ENCODE assay signal across 24 mouse cellular contexts in the genomic region with DNA sequence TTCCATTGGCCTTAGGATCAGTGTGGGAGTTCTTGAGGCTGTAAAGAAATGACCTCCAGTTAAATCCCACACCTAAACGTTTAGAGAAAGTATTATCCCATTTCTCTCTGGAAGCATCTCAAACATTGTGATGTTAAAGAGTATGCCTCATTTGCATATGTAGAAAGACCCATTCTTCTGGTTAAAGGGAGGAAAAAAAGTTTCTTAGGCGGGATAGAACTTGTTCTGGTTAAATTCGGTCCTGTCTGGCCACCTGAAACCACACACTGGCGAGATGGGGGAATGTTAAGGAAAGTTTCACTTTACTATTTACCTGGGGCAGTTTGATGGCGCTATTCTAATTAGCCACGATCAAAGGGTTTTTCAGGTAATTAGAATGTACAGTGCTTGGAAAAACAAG. TPM values are rescaled to one million over a fixed set of nuclear protein-coding genes. Genes with fewer than 3 reads are reported as not detected.
DNase-seq lines count a peak whose midpoint lies in the region; ATAC-seq and TF ChIP-seq lines count a peak whose summit lies in the region.
"Had no signal": no experiment of that assay in that cellular context is flagged by ENCODE, and none has a peak within 500 bp of the region (broad histone marks: within the 10 kb centered on the region; RNA-seq: fewer than 3 reads in every experiment).

No protein-coding gene starts in this region.

- no peak overlapping the region for H3K27ac ChIP-seq in midbrain, embryonic 11.5 days (ENCODE audit: low read depth, low read length)
- no peak overlapping the region for H3K27ac ChIP-seq in midbrain, embryonic 13.5 days
- peak overlapping the region; percentile 4; the same call in 1 of the 2 replicates for H3K27ac ChIP-seq in limb, embryonic 15.5 days
- no peak overlapping the region for H3K27ac ChIP-seq in forebrain, postnatal 0 days (ENCODE audit: low read depth, low read length)
- H3K27ac ChIP-seq: embryonic facial prominence, embryonic 12.5 days; forebrain, embryonic 10.5 days; forebrain, embryonic 13.5 days; gastrocnemius, adult 2 months; hindbrain, embryonic 12.5 days; hindbrain, embryonic 15.5 days had no signal

- no peaks in the 10 kb centered on the region for H3K9me3 ChIP-seq in midbrain, embryonic 11.5 days (ENCODE audit: control insufficient read depth, low read length)
- no peaks in the 10 kb centered on the region for H3K9me3 ChIP-seq in midbrain, embryonic 13.5 days
- no peaks in the 10 kb centered on the region for H3K9me3 ChIP-seq in limb, embryonic 15.5 days
- H3K9me3 ChIP-seq in forebrain, postnatal 0 days (ENCODE audit: low read length): no peaks in the 10 kb centered on the region
- H3K9me3 ChIP-seq: embryonic facial prominence, embryonic 12.5 days; forebrain, embryonic 10.5 days; forebrain, embryonic 13.5 days; hindbrain, embryonic 12.5 days; hindbrain, embryonic 15.5 days had no signal

- WGBS in midbrain, embryonic 11.5 days: 32% methylated on average over 6 of the region's 6 CpGs
- 32% methylated on average over 6 of the region's 6 CpGs for WGBS in midbrain, embryonic 13.5 days
- WGBS in limb, embryonic 15.5 days: 21% methylated on average over 6 of the region's 6 CpGs
- WGBS in forebrain, postnatal 0 days: 18% methylated on average over 6 of the region's 6 CpGs

- H3K4me3 ChIP-seq in midbrain, embryonic 11.5 days (ENCODE audit: low read depth, low read length): no peak overlapping the region
- no peak overlapping the region for H3K4me3 ChIP-seq in midbrain, embryonic 13.5 days (replicated peaks)
- no peak overlapping the region for H3K4me3 ChIP-seq in limb, embryonic 15.5 days
- no peak overlapping the region for H3K4me3 ChIP-seq in forebrain, postnatal 0 days (ENCODE audit: low read depth, low read length)
- H3K4me3 ChIP-seq: embryonic facial prominence, embryonic 12.5 days; forebrain, embryonic 10.5 days; forebrain, embryonic 13.5 days; gastrocnemius, adult 2 months; hindbrain, embryonic 12.5 days; hindbrain, embryonic 15.5 days had no signal

- H3K4me2 ChIP-seq in midbrain, embryonic 11.5 days: no peak overlapping the region
- H3K4me2 ChIP-seq in midbrain, embryonic 13.5 days (replicated peaks): no peak overlapping the region
- no peak overlapping the region for H3K4me2 ChIP-seq in limb, embryonic 15.5 days
- H3K4me2 ChIP-seq in forebrain, postnatal 0 days (ENCODE audit: low read depth): no peak overlapping the region
- H3K4me2 ChIP-seq: embryonic facial prominence, embryonic 12.5 days; forebrain, embryonic 13.5 days; heart, embryonic 11.5 days; hindbrain, embryonic 12.5 days; hindbrain, embryonic 15.5 days had no signal

- H3K9ac ChIP-seq in midbrain, embryonic 11.5 days (ENCODE audit: low read length): no peak overlapping the region
- no peak overlapping the region for H3K9ac ChIP-seq in midbrain, embryonic 13.5 days (replicated peaks)
- H3K9ac ChIP-seq in limb, embryonic 15.5 days: no peak overlapping the region
- H3K9ac ChIP-seq in forebrain, postnatal 0 days: no peak overlapping the region
- H3K9ac ChIP-seq: embryonic facial prominence, embryonic 12.5 days; forebrain, embryonic 13.5 days; hindbrain, embryonic 12.5 days; hindbrain, embryonic 15.5 days had no signal

- no peaks in the 10 kb centered on the region for H3K36me3 ChIP-seq in midbrain, embryonic 11.5 days (ENCODE audit: control insufficient read depth, insufficient read depth, low read length)
- no peaks in the 10 kb centered on the region for H3K36me3 ChIP-seq in midbrain, embryonic 13.5 days
- H3K36me3 ChIP-seq in limb, embryonic 15.5 days: no peaks in the 10 kb centered on the region
- no peaks in the 10 kb centered on the region for H3K36me3 ChIP-seq in forebrain, postnatal 0 days (ENCODE audit: insufficient read depth)
- H3K36me3 ChIP-seq: embryonic facial prominence, embryonic 12.5 days; forebrain, embryonic 10.5 days; hindbrain, embryonic 12.5 days; hindbrain, embryonic 15.5 days had no signal

- no peak for ATAC-seq in midbrain, embryonic 11.5 days (ENCODE audit: low FRiP score)
- no peak for ATAC-seq in midbrain, embryonic 13.5 days
- no peak for ATAC-seq in limb, embryonic 15.5 days (ENCODE audit: insufficient number of reproducible peaks, low FRiP score, low TSS enrichment, low read depth)
- ATAC-seq in forebrain, postnatal 0 days: no peak
- ATAC-seq: CD4-positive, CD25-positive, alpha-beta regulatory T cell, adult 4 months; forebrain, embryonic 13.5 days; forebrain, embryonic 16.5 days; intestine, postnatal 0 days had no signal

- no peaks in the 10 kb centered on the region for H3K27me3 ChIP-seq in midbrain, embryonic 11.5 days (ENCODE audit: control insufficient read depth, insufficient read depth, low read length)
- no peaks in the 10 kb centered on the region for H3K27me3 ChIP-seq in midbrain, embryonic 13.5 days
- no peaks in the 10 kb centered on the region for H3K27me3 ChIP-seq in limb, embryonic 15.5 days
- H3K27me3 ChIP-seq in forebrain, postnatal 0 days (ENCODE audit: insufficient read depth, low read length): no peaks in the 10 kb centered on the region
- H3K27me3 ChIP-seq: embryonic facial prominence, embryonic 12.5 days; hindbrain, embryonic 12.5 days; hindbrain, embryonic 15.5 days had no signal

- peak; percentile 39 for DNase-seq in midbrain, embryonic 11.5 days (ENCODE audit: low spot score, missing footprints)
- DNase-seq in ES-CJ7 (ENCODE audit: low read depth, low spot score) (peak; percentile 88), ZHBTc4 (ENCODE audit: low read depth, low spot score) (peak; percentile 91)
- no peak for DNase-seq in adrenal gland, postnatal 14 days
- no peak for DNase-seq in adrenal gland, postnatal 10 days
- no peak for DNase-seq in forebrain, postnatal 0 days
- DNase-seq: adrenal gland, adult 8-10 months; cerebellum, adult 18-20 months; cerebellum, adult 9-10 months; cerebellum, postnatal 14 days; gastrocnemius, adult 2 months; gastrocnemius, postnatal 14 days; kidney, adult 2 months had no signal

- no peak for TF ChIP-seq CTCF in forebrain, postnatal 0 days (IDR thresholded peaks at IDR 0.05; ENCODE audit: low read depth)

- no peaks in the 10 kb centered on the region for H3K4me1 ChIP-seq in midbrain, embryonic 11.5 days (ENCODE audit: control insufficient read depth, insufficient read depth, low read length)
- peaks cover 7% of the 10 kb centered on the region; the same call in 1 of the 2 replicates for H3K4me1 ChIP-seq in midbrain, embryonic 13.5 days (replicated peaks)
- H3K4me1 ChIP-seq in limb, embryonic 15.5 days: peaks cover 4% of the 10 kb centered on the region; the same call in 1 of the 2 replicates
- H3K4me1 ChIP-seq in forebrain, postnatal 0 days (ENCODE audit: insufficient read depth): no peaks in the 10 kb centered on the region
- H3K4me1 ChIP-seq: hindbrain, embryonic 12.5 days; hindbrain, embryonic 15.5 days had no signal

RNA-seq across cellular contexts. Expression of gene Mylip, which starts 14.7 kb away (rescaled TPM):
- polyA plus RNA-seq in midbrain, embryonic 11.5 days (2014; fragmentation: Nextera tagmentation; extraction: Ambion mirVana): 3.9 and 4.3 TPM in 2 replicates
- polyA plus RNA-seq in midbrain, embryonic 13.5 days (2015; fragmentation: Nextera tagmentation; extraction: Ambion mirVana): 3.7 TPM in 2 replicates
- polyA plus RNA-seq in limb, embryonic 15.5 days (2015; fragmentation: Nextera tagmentation; extraction: Ambion mirVana): 27.4 and 28.2 TPM in 2 replicates
- total RNA-seq in adrenal gland, postnatal 14 days (2021): 22.7 and 32.0 TPM in 2 replicates
- 10 to 100 TPM; 20.6 to 22.0 TPM for total RNA-seq in adrenal gland, postnatal 10 days (2021)
- 15.6 and 17.9 TPM in 2 replicates for total RNA-seq in forebrain, postnatal 0 days (2014; rRNA removed)
- 1.7 and 3.8 TPM in 2 replicates for polyA plus RNA-seq in forebrain, postnatal 0 days (2015; fragmentation: Nextera tagmentation; extraction: Ambion mirVana)

Comparison
In these comparisons a context has a peak if more than half of its experiments do, and no peak if none do; other contexts are left out.
1. DNase-seq: peak in midbrain, embryonic 11.5 days (single experiment), ES-CJ7 (single experiment) and ZHBTc4 (single experiment); none in adrenal gland, postnatal 14 days (single experiment), adrenal gland, postnatal 10 days (single experiment) and forebrain, postnatal 0 days (single experiment).